Mouse (Mus musculus) CH12.LX (cell line): Measurements from ENCODE around the gene Map3k20.

Experiments
- CTCF ChIP-seq, 2 experiments: IDR thresholded peaks in 1 of 2; conservative IDR thresholded peaks in 1 of 2; 2 replicates each; pipeline ENCODE4 v1.5.1; 2011 to 2012; ENCODE audit warnings: low read depth in 2 of 2, low read length in 2 of 2, improper control_type of control experiment in 1 of 2, inconsistent platforms in 1 of 2, mild to moderate bottlenecking in 1 of 2, moderate library complexity in 1 of 2
- E2F4 ChIP-seq: IDR thresholded peaks from 2 replicates; pipeline ENCODE4 v1.6.1; 2011; ENCODE audit warnings: low read depth, low read length, improper control_type of control experiment; ENCODE audit not compliant: insufficient replicate concordance
- MAFK ChIP-seq: IDR thresholded peaks from 2 replicates; pipeline ENCODE4 v1.6.1; 2011; ENCODE audit warnings: low read length, improper control_type of control experiment; ENCODE audit not compliant: insufficient replicate concordance
- MYC ChIP-seq: IDR thresholded peaks from 2 replicates; pipeline ENCODE4 v1.6.1; 2011; ENCODE audit warnings: low read depth, mild to moderate bottlenecking, improper control_type of control experiment, low read length
- UBTF ChIP-seq: IDR thresholded peaks from 2 replicates; pipeline ENCODE4 v1.6.1; 2012; ENCODE audit warnings: low read depth, mild to moderate bottlenecking, inconsistent platforms, low read length, improper control_type of control experiment, moderate library complexity
- ZMIZ1 ChIP-seq: IDR thresholded peaks from 2 replicates; pipeline ENCODE4 v1.6.1; 2012; ENCODE audit warnings: low read depth, mild to moderate bottlenecking, inconsistent platforms, low read length, improper control_type of control experiment

DNA sequence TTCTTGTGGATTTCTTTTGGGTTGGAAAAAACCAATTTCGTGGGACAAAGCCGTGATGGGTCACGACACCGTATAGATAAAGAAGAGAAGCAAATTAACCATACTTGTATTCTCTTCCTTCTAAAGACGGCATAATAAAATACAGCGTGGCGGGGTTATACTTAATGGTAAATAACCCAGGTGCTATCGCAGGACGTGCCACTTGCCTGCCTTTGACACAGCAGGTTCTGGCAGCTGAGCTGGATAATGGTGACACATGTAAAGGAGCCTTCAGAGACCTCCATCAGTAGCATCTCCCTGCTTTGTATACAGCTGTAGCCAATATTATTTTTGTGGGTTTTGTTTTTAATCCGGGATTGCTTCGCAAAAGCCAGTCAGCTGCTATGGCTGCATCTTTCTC lies 141.9 kb downstream of the Map3k20 start:
- TF ChIP-seq CTCF (conservative IDR thresholded peaks at IDR 0.05 in 1 of 2, IDR thresholded peaks at IDR 0.05 in 1 of 2; ENCODE audit: low read depth in 2 of 2, low read length in 2 of 2), result no peak
- TF ChIP-seq E2F4, result no peak
- no peak for TF ChIP-seq MAFK
- TF ChIP-seq MYC, result no peak
- TF ChIP-seq UBTF, result no peak
- no peak for TF ChIP-seq ZMIZ1
